Mouse (Mus musculus) CD4-positive naive resting alpha-beta T cell, adult 76 days (primary cell): ENCODE data around the gene Atad2b. TPM values are rescaled to one million over a fixed set of nuclear protein-coding genes. Genes with fewer than 3 reads are reported as not detected.

Source experiments
- total RNA-seq: library from RNA; stranded (reverse); gene quantifications from one replicate; pipeline ENCODE4 v1.2.4, GENCODE M21; 2023

Gene Atad2b
- 82.0 TPM for total RNA-seq

DNA sequence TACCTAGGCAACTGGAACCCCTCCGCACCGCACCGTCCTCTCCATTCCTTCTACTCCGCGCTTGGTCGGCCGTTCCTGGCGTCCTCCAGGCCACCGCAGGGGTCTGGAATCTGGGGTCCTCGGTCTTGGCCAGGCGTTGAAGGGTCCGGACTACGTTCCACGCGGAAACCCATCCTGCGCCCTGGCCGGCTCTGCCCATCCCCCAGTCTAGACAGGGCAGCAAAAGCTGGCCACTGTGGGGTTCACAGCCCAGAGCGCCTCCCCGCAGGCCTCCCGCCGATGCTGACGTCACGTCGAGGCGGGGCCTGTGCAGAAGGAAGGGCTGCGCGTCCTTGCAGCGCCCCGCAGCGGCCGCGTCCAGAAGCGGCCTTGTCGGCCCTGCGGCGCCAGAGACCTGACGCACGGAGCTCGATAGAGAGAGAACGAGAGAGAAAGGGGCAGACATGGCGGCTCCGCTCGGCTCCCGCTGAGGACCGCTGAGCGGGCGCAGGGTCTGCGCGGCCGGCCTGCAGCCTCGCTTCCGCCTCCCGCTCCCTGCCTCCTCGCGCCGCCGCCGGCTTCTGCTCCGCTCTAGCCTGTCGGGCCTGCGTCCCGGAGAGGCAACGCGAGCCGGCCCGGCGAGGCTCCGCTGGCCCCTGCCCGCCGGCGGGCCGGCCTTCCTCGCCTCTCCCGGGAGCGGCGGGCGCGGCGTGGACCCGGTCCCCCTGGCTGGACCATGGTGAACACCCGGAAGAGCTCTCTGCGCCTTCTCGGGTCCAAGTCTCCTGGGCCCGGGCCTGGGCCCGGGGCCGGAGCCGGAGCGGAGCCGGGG lies at the start of gene Atad2b:
Atad2b (plus strand) TSS at position 360 of the 811 bp plus-strand sequence.

DNA sequence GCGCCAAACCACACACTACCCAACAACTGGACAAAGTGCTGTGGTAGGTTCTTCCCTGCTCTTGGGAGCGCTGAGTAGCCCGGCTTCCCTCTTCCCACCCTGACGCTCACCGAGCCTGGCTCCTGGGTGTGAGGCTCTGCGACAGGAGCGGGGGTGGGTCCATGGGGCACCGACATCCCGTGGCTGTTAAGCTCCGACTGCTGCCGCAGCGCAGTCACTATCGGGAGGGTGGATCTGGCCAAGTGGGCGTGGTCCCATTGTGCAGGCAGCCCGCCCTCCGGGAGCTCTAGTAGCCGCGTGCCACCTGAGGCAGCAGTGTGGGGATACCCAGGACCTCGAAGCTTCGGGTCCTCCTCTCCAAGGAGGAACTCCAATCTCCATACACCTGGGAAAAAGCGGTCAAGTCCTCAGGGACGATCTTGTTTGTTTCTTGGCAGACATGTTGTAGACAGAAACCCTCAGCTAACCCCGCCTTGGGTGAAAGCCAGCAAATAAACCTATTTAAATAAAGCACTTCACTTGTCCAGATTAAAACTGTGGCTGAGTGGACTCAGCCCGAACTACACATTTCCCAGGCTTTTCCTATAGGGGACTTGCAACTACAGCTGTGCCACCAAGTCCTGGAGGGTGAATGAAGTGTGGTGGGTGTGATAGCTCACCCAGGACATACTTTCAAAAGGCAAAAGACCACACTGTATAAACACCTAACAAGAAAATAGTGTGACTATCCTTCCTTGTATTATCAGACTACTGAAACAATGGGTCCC lies 42.8 kb upstream of the Atad2b start, which contains the start of gene Mfsd2b:
Mfsd2b (minus strand) TSS at position 199 of the 767 bp plus-strand sequence.

GRCm38 (mm10) chr12:4906951-4907906 lies 9.9 kb upstream of the Atad2b start, which contains the start of gene Ubxn2a:
Ubxn2a (minus strand) TSS chr12:4907705.

Other genes with a start within 250 kb of the Atad2b start
- not detected for gene Fam228a, start 178.9 kb upstream of the Atad2b start, total RNA-seq
- 1.5 TPM for gene Pfn4, start 148.3 kb upstream of the Atad2b start, total RNA-seq
- 4.7 TPM for gene Fam228b, start 148.1 kb upstream of the Atad2b start, total RNA-seq
- gene Sf3b6, start 99.8 kb upstream of the Atad2b start, total RNA-seq, result 154 TPM
- gene Fkbp1b, start 75.8 kb upstream of the Atad2b start, total RNA-seq, result not detected
- 12.6 TPM for gene Wdcp, start 74.0 kb upstream of the Atad2b start, total RNA-seq
- 2.7 TPM for gene Mfsd2b, start 43.0 kb upstream of the Atad2b start, total RNA-seq
- gene Ubxn2a, start 9.6 kb upstream of the Atad2b start, total RNA-seq, result 26.4 TPM